Mouse (Mus musculus) heart, postnatal 0 days (tissue): ENCODE measurements around the gene Celf2. TPM values are rescaled to one million over a fixed set of nuclear protein-coding genes. Genes with fewer than 3 reads are reported as not detected.

Source experiments
- ATAC-seq: fragments of 200-750 bp; cut with Nextera tagmentation; 2 replicates; pipeline ENCODE4 v1.8.0; 2017; ENCODE audit warnings: low read depth, moderate number of reproducible peaks, moderate library complexity; ENCODE audit not compliant: insufficient read depth
- DNase-seq: peaks from one replicate; pipeline ENCODE4 v3.0.0-alpha.2; 2016; ENCODE audit warnings: low spot score
- H3K27ac ChIP-seq: fragments of 300-500 bp; sonication (generic); 2 replicates; pipeline ENCODE4 v1.5.1; 2014; ENCODE audit warnings: low read depth, mild to moderate bottlenecking
- H3K27me3 ChIP-seq: fragments of 300-500 bp; sonication (generic); 2 replicates; pipeline ENCODE4 v1.6.1; 2014; ENCODE audit warnings: low read length, mixed read lengths; ENCODE audit not compliant: control insufficient read depth, insufficient read depth
- H3K36me3 ChIP-seq: fragments of 300-500 bp; sonication (generic); replicated peaks from 2 replicates; pipeline ENCODE4 v1.6.1; 2014; ENCODE audit warnings: low read length, mixed read lengths; ENCODE audit not compliant: control insufficient read depth, insufficient read depth
- H3K4me1 ChIP-seq: fragments of 300-500 bp; sonication (generic); 2 replicates; pipeline ENCODE4 v1.6.1; 2014; ENCODE audit warnings: antibody characterized with exemption; ENCODE audit not compliant: control insufficient read depth, insufficient read depth
- H3K4me2 ChIP-seq: fragments of 300-500 bp; sonication (generic); 2 replicates; pipeline ENCODE4 v1.6.1; 2014; ENCODE audit warnings: low read depth, mild to moderate bottlenecking, low read length, moderate library complexity
- H3K4me3 ChIP-seq: fragments of 300-500 bp; sonication (generic); 2 replicates; pipeline ENCODE4 v1.5.1; 2014; ENCODE audit warnings: low read depth, low read length
- H3K9ac ChIP-seq: fragments of 300-500 bp; sonication (generic); replicated peaks from 2 replicates; pipeline ENCODE4 v1.6.1; 2014; ENCODE audit warnings: low read depth, low read length, mixed read lengths
- H3K9me3 ChIP-seq: fragments of 300-500 bp; sonication (generic); replicated peaks from 2 replicates; pipeline ENCODE4 v1.6.1; 2016; ENCODE audit warnings: low read length; ENCODE audit not compliant: control insufficient read depth
- CTCF ChIP-seq: IDR thresholded peaks from 2 replicates; pipeline ENCODE4 v1.5.1; 2016; ENCODE audit warnings: antibody characterized with exemption, control low read depth, low read depth
- EP300 ChIP-seq: IDR thresholded peaks from 2 replicates; pipeline ENCODE4 v1.6.1; 2016; ENCODE audit warnings: antibody characterized with exemption, low read depth
- WGBS: fragments of 180-500 bp; shearing (Covaris S2); extraction: QIAGEN DNeasy Blood & Tissue Kit; methylation state at CpG from one replicate; pipeline ENCODE4 v1.1.7; 2014; 5-methylcytosine and 5-hydroxymethylcytosine counted together
- polyA plus RNA-seq: library from polyadenylated mRNA; unstranded; fragments of >200 nt; fragmentation: Nextera tagmentation; extraction: Ambion mirVana; gene quantifications from 2 replicates; pipeline ENCODE4 v1.2.1, GENCODE M21; 2015
- total RNA-seq: library from RNA; depleted of rRNA; stranded (reverse); fragments of >200 nt; gene quantifications from 2 replicates; pipeline ENCODE4 v1.2.3, GENCODE M21; 2014; ENCODE audit warnings: low replicate concordance

Celf2 gene
- total and polyA plus RNA-seq, 2 experiments from 2014 or later: 47.6 to 64.9 TPM

- no peak overlapping the region for H3K27ac ChIP-seq
- TF ChIP-seq EP300 (no peak), CTCF (no peak)
- H3K4me1 ChIP-seq: 0 out of 2 replicates have a peak, but pooled peaks cover 4% of the 10 kb centered on the region
- no peaks in the 10 kb centered on the region for H3K27me3 ChIP-seq
- H3K36me3 ChIP-seq: no peaks in the 10 kb centered on the region
- no peak overlapping the region for H3K4me3 ChIP-seq
- H3K9ac ChIP-seq: no peak overlapping the region
- no peak overlapping the region for H3K4me2 ChIP-seq
- no peaks in the 10 kb centered on the region for H3K9me3 ChIP-seq
- 46% methylated on average over 8 of the region's 8 CpGs for whole genome bisulfite sequencing
- DNase-seq (no peak), ATAC-seq (no peak; the same call in 1 of the 2 replicates)
These were observed 181.1 kb downstream of the Celf2 start for GRCm38 (mm10) chr2:7328018-7328899.

DNA sequence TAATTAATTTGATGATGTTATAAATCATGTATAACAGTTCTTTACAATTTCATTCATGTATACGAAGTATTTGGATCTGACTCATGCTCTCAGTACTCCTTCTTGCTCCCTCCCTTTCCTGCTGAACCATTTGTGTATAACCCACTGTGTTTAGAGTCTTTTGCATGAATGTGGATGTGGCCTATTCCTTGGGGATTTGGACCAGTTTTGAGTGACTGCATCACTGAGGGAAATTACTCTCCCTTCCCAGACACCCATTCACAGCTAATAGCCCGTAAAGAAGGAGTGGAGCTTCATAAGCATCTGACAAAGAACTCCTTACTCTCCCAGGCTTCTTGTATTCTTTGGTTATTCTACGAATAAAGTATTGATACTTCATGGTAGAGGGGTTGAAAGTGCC lies 189.6 kb downstream of the Celf2 start:
- WGBS: 86% methylated on average over 3 of the region's 3 CpGs
- no peak overlapping the region for H3K4me2 ChIP-seq
- no peak for ATAC-seq

GRCm38 (mm10) chr2:7311776-7312175 lies 197.6 kb downstream of the Celf2 start:
- Histone ChIP-seq H3K9ac (no peak overlapping the region), H3K36me3 (no peaks in the 10 kb centered on the region), H3K9me3 (no peaks in the 10 kb centered on the region), H3K27me3 (no peaks in the 10 kb centered on the region), H3K4me3 (no peak overlapping the region), H3K4me1 (no peaks in the 10 kb centered on the region), H3K4me2 (no peak overlapping the region), H3K27ac (no peak overlapping the region)
- DNase-seq (no peak), ATAC-seq (no peak)
- no peak for TF ChIP-seq CTCF
- TF ChIP-seq EP300: no peak
- 79% methylated on average over 3 of the region's 3 CpGs for WGBS

More for the DNA sequence above, 189.6 kb downstream of the Celf2 start:
- Histone ChIP-seq H3K9me3 (no peaks in the 10 kb centered on the region), H3K36me3 (no peaks in the 10 kb centered on the region), H3K4me1 (0 out of 2 replicates have a peak, but pooled peaks cover 4% of the 10 kb centered on the region), H3K27ac (no peak overlapping the region), H3K9ac (no peak overlapping the region), H3K27me3 (no peaks in the 10 kb centered on the region), H3K4me3 (no peak overlapping the region)
- no peak for DNase-seq
- no peak for TF ChIP-seq EP300
- TF ChIP-seq CTCF: no peak

- ATAC-seq (no peak), DNase-seq (no peak)
- Histone ChIP-seq H3K9me3 (no peaks in the 10 kb centered on the region), H3K4me3 (no peak overlapping the region), H3K27me3 (no peaks in the 10 kb centered on the region), H3K36me3 (no peaks in the 10 kb centered on the region), H3K9ac (no peak overlapping the region), H3K4me2 (no peak overlapping the region), H3K27ac (no peak overlapping the region), H3K4me1 (no peaks in the 10 kb centered on the region)
- WGBS: 78% methylated on average over 2 of the region's 2 CpGs
- TF ChIP-seq EP300 (no peak), CTCF (no peak)
These were observed 198.6 kb downstream of the Celf2 start for GRCm38 (mm10) chr2:7310840-7311182.

GRCm38 (mm10) chr2:7310129-7310839 lies 199.1 kb downstream of the Celf2 start:
- TF ChIP-seq EP300: no peak
- TF ChIP-seq CTCF: no peak
- no peak overlapping the region for H3K9ac ChIP-seq
- no peaks in the 10 kb centered on the region for H3K4me1 ChIP-seq
- no peaks in the 10 kb centered on the region for H3K9me3 ChIP-seq
- no peak overlapping the region for H3K4me3 ChIP-seq
- WGBS: 66% methylated on average over 2 of the region's 2 CpGs
- ATAC-seq (no peak), DNase-seq (no peak)
- H3K27ac ChIP-seq: no peak overlapping the region
- H3K27me3 ChIP-seq: no peaks in the 10 kb centered on the region
- H3K4me2 ChIP-seq: no peak overlapping the region
- H3K36me3 ChIP-seq: no peaks in the 10 kb centered on the region
